Mouse (Mus musculus) kidney, postnatal 10 days (tissue): ENCODE measurements at regions not wholly inside any gene's neighbourhood (a gene's known extent, or its start where the extent isn't known, plus 50 kb on each side); places are given as distances from the start of the nearest gene placed in this dataset.
A peak's percentile ranks its signal among the peaks of the same experiment; 100 is the strongest.

Experiments
- DNase-seq: peaks from one replicate; pipeline ENCODE4 v3.0.0; 2021; ENCODE audit warnings: mixed read lengths

- peak; percentile 42 for DNase-seq
Observed at GRCm38 (mm10) chr16:78156138-78156875, 145.0 kb upstream of the Cxadr start.

DNA sequence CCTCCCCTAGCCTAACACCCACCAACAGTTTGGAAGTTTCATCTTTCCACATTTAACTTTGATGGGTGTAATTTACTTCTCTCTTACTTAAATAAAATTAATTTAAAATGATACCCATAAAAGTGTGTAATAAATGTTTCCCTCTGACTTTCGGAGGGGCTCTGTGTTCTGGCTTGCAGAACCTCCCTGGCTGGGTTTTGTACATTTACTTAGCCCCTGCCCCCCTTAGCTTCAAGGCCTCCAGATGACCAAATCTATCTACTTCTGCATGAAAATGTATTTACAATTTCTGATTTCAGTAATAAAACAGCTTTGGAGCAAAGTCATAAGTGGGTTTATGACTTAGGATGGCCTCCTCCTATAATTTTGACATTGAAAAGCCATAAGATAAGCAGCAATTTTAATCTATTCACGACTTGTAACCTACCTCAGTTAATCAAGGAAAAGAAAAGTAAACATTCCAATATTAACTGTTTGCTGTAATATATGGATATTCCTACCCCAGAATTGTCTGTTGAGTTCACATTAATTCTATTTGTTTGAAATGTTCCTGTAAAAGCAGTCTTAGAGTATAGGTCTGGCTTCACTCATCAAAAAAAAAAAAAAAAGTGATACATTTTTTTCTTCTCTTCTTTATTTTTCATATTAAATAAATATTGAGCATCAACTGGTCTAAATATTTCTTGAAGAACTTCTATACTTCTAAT lies 147.2 kb upstream of the Cxadr start:
- DNase-seq: no peak

- DNase-seq: no peak
Observed at GRCm38 (mm10) chr16:78144146-78144545, 157.1 kb upstream of the Cxadr start.

GRCm38 (mm10) chr16:78135501-78135900 lies 165.8 kb upstream of the Cxadr start:
- DNase-seq: no peak

GRCm38 (mm10) chr16:78134531-78134930 lies 166.8 kb upstream of the Cxadr start:
- no peak for DNase-seq

DNA sequence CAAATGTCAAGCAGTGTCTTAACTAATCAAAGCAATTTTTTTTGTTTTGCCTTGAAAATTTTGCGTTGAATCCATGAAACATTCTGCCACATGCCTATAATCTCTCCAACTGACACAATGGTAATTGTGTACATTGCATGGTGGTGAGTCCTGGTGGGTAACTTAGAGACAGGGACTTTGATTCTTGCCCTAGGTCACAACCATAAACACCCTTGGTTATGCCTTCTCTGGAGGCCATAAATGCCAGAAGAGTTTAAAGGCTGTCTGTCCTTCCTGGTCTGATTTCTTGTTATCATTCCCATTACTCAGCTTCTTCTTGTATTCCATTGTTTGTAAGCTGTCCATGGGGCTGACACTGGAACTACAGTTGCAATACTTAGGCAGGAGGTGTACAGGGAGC lies 179.6 kb upstream of the Cxadr start:
- no peak for DNase-seq

DNA sequence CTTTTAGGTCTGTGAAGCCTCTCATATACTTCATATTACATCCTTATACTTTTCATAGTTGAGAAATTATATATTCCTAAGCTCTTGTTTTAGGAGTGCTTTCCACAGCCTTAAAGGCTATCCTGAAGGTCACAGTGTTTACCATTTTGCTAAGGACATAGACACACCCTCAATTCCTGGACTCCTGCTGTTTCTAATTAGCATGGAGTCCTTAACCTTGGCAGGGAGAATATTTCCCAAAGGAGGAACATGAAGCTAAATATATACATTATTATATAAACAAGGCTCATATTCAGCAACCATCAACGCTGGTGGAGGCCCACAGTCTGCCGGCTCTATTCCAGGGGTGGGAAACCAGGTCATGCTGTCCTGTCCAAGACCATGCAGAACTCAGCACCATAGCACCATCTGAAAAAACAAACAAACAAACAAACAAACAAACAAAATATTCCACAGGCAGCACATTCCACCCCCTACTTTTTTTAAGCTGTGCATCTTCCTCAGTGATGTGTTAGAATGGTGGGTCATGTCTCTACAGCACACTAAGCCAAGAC lies 180.9 kb upstream of the Cxadr start:
- no peak for DNase-seq

DNA sequence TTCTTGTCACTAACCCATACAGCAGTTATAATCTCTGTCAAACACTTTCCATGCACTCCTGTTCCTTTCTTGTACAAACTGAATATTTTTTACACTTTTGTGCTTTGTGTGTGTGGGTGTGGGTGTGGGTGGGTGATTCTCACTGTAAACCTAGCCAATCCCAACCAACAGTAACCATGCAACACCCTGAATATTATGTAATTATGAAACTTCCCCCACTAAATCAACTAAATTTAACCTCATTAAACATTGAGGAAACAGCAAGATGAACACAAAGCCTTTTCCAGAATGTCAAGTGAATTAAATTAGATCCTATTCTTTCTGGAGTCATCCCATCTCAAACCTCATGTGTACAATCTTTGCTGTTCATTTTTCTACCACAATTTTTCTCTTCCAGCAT lies 197.0 kb upstream of the Cxadr start:
- no peak for DNase-seq

GRCm38 (mm10) chr16:78101415-78102326 lies 199.6 kb upstream of the Cxadr start:
- DNase-seq: peak; percentile 8

GRCm38 (mm10) chr16:78099842-78100241 lies 201.4 kb upstream of the Cxadr start:
- DNase-seq: no peak

- no peak for DNase-seq
Observed at GRCm38 (mm10) chr16:78099114-78099513, 202.2 kb upstream of the Cxadr start.

GRCm38 (mm10) chr16:78098555-78098954 lies 202.7 kb upstream of the Cxadr start:
- no peak for DNase-seq

- DNase-seq: no peak
Observed at GRCm38 (mm10) chr16:78096571-78096970, 204.7 kb upstream of the Cxadr start.

DNA sequence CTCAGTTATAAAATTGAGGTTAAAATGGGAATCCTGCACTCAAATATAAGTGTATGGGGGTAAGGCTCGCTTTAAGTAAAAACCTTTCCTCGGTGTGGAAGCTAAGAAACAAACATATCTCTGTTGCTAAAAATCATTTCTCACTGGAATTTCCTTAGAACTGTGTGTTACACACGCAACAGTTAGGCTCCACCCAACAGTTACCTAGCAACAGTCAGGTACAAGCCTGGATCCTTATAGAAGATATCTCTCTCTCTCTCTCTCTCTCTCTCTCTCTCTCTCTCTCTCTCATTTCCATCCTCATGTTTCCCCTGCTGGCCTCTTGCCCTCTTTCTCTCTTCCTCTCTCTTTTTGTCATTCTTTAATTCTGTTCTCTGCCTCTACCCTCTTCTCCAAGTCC lies 211.1 kb upstream of the Cxadr start:
- no peak for DNase-seq

DNA sequence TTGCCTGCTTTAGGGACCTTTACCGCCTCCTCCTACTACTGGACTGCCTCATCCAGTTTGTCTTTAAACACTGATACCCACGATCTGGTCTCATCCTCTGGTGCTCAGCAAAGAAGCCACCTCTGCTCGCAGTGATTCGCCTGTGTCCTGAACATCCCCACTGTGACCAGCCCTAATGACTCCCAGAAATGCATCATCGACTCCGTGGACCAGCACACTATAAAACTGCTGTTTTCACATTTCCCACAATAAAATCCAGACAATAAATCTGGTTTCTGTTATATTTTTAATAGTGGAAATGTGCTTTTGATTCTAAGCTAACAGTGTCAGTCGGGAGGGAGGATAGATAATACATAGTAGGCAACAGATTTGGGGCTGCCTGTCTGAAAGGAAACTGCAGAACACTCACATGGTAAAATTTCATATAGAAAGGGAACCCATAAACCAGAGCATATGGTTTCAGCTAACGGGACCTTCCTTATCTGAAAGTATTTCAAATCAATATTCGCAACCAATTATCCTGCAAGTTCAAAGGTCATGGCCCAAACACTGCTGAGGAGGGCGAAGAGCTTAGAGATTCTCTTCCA lies 233.7 kb upstream of the Cxadr start:
- no peak for DNase-seq

GRCm38 (mm10) chr16:78060516-78060915 lies 240.8 kb upstream of the Cxadr start:
- DNase-seq: no peak

- no peak for DNase-seq
Observed at GRCm38 (mm10) chr16:78057549-78057948, 243.7 kb upstream of the Cxadr start.

DNA sequence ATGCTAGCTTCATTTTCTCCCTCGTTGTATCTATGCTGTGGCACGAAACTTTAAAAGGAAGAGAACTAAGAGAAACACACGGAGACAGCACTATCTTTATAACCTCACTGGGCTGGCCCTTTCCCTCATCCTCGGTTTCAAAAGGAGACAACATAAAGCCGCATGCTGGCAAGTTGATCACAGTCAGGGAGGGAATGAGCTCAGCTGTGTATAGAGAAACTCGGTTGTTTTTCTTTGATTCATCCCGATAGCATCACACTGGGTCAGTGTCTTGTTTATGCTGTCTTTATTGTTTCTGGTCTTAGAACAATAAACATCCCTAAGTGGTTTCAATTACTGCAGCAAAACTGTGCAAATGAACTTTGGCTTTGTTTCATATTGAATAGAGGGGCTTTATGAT lies 249.2 kb upstream of the Cxadr start:
- DNase-seq: no peak

DNA sequence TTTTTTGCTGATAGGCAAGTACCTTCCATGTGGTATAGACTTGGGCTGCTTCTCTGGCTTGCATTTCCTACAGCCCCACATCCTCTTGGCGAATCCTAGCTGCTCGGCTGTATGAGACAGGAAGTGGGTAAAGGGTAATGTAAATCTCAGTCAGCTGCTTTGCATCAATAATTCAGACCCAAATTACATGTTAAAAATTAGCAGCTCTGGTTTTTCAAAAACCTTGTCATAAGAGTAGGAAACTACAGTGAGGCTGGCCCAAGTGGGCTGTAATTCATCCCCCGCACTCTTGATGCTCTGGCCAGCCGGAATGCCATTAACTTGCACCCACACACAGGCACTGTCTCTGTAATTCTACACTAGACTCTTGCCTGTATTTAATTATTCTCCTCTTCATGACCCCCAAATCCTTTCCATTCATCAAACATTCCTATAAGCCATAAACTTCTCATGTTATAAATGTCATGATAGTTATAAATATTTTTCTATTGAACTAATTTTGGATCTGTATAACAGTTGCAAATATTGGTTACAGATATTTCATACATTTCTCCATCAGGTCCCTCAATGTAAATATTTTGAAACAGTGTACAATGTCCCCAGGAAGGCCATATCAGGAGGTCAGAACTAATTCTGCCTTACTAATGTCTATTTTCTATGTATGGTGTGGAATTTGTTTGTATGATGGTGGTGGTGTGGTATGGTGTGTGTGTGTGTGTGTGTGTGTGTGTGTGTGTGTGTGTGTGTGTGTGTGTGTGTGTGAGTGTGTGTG lies 261.0 kb upstream of the Cxadr start:
- DNase-seq: no peak

- DNase-seq: no peak
Observed at GRCm38 (mm10) chr16:78019605-78020285, 281.5 kb upstream of the Cxadr start.

GRCm38 (mm10) chr16:78015401-78015800 lies 285.9 kb upstream of the Cxadr start:
- no peak for DNase-seq
